Mouse (Mus musculus) kidney, embryonic 14.5 days (tissue): ENCODE measurements around the gene Cpb2. TPM values are rescaled to one million over a fixed set of nuclear protein-coding genes. Genes with fewer than 3 reads are reported as not detected.

Experiments
- ATAC-seq: fragments of 200-750 bp; cut with Nextera tagmentation; 2 replicates; pipeline ENCODE4 v1.8.0; 2017; ENCODE audit warnings: moderate number of reproducible peaks, mild to moderate bottlenecking, moderate TSS enrichment, moderate library complexity; ENCODE audit not compliant: low FRiP score, low TSS enrichment
- H3K27ac ChIP-seq: fragments of 300-500 bp; sonication (generic); 2 replicates; pipeline ENCODE4 v1.5.1; 2014; ENCODE audit warnings: low read depth, mild to moderate bottlenecking, low read length, moderate library complexity, mixed read lengths
- H3K27me3 ChIP-seq: fragments of 300-500 bp; sonication (generic); 2 replicates; pipeline ENCODE4 v1.6.1; 2014; ENCODE audit warnings: mild to moderate bottlenecking, low read length; ENCODE audit not compliant: control insufficient read depth, insufficient read depth
- H3K36me3 ChIP-seq: fragments of 300-500 bp; sonication (generic); 2 replicates; pipeline ENCODE4 v1.6.1; 2014; ENCODE audit warnings: low read length, mixed read lengths; ENCODE audit not compliant: control insufficient read depth, insufficient read depth
- H3K4me1 ChIP-seq: fragments of 300-500 bp; sonication (generic); 2 replicates; pipeline ENCODE4 v1.6.1; 2014; ENCODE audit warnings: low read length, mixed read lengths; ENCODE audit not compliant: control insufficient read depth, insufficient read depth
- H3K4me2 ChIP-seq: fragments of 300-500 bp; sonication (generic); replicated peaks from 2 replicates; pipeline ENCODE4 v1.6.1; 2014; ENCODE audit warnings: low read depth, mild to moderate bottlenecking, low read length
- H3K4me3 ChIP-seq: fragments of 300-500 bp; sonication (generic); 2 replicates; pipeline ENCODE4 v1.5.1; 2014; ENCODE audit warnings: mild to moderate bottlenecking, low read length
- H3K9ac ChIP-seq: fragments of 300-500 bp; sonication (generic); 2 replicates; pipeline ENCODE4 v1.6.1; 2014; ENCODE audit warnings: low read depth, mild to moderate bottlenecking, low read length, moderate library complexity
- H3K9me3 ChIP-seq: fragments of 300-500 bp; sonication (generic); 2 replicates; pipeline ENCODE4 v1.6.1; 2016; ENCODE audit warnings: low read length; ENCODE audit not compliant: control insufficient read depth
- WGBS: fragments of 180-500 bp; shearing (Covaris S2); extraction: QIAGEN DNeasy Blood & Tissue Kit; methylation state at CpG from one replicate; pipeline ENCODE4 v1.1.7; 2014; 5-methylcytosine and 5-hydroxymethylcytosine counted together
- polyA plus RNA-seq: library from polyadenylated mRNA; unstranded; fragments of >200 nt; fragmentation: Nextera tagmentation; extraction: Ambion mirVana; gene quantifications from 2 replicates; pipeline ENCODE4 v1.2.1, GENCODE M21; 2014

Gene Cpb2
- polyA plus RNA-seq, 1 experiment from 2014 or later, result 13.2 TPM

GRCm38 (mm10) chr14:75283609-75284192 lies 41.6 kb downstream of the Cpb2 start:
- Histone ChIP-seq H3K9me3 (no peaks in the 10 kb centered on the region), H3K36me3 (no peaks in the 10 kb centered on the region), H3K27me3 (no peaks in the 10 kb centered on the region), H3K4me3 (peak overlapping the region; percentile 100), H3K4me1 (peaks cover 6% of the 10 kb centered on the region; the same call in 1 of the 2 replicates), H3K4me2 (peak overlapping the region; percentile 43), H3K9ac (peak overlapping the region; percentile 90), H3K27ac (peak overlapping the region; percentile 78)
- ATAC-seq, result peak; percentile 56
- 2% methylated on average over 19 of the region's 19 CpGs for WGBS

- ATAC-seq, result peak; percentile 97
- Histone ChIP-seq H3K9me3 (no peaks in the 10 kb centered on the region), H3K4me1 (peaks cover 6% of the 10 kb centered on the region; the same call in 1 of the 2 replicates), H3K4me3 (peak within 1 kb of the TSS; percentile 100), H3K27ac (peak within 1 kb of the TSS; percentile 78), H3K4me2 (peak within 1 kb of the TSS; percentile 74), H3K36me3 (no peaks in the 10 kb centered on the region), H3K9ac (peak within 1 kb of the TSS; percentile 90), H3K27me3 (no peaks in the 10 kb centered on the region)
- under 1% methylated on average over 58 of the region's 61 CpGs for WGBS
Observed at GRCm38 (mm10) chr14:75284193-75284915, 42.3 kb downstream of the Cpb2 start, which contains the start of gene Zc3h13. Gene Zc3h13, plus strand, starts transcription at chr14:75284373.

- H3K27me3 ChIP-seq, result no peaks in the 10 kb centered on the region
- H3K4me3 ChIP-seq, result no peak overlapping the region
- no peak overlapping the region for H3K4me2 ChIP-seq
- H3K4me1 ChIP-seq, result no peaks in the 10 kb centered on the region
- H3K9me3 ChIP-seq, result no peaks in the 10 kb centered on the region
- H3K36me3 ChIP-seq, result no peaks in the 10 kb centered on the region; the same call in 1 of the 2 replicates
- H3K9ac ChIP-seq, result no peak overlapping the region
- no peak for ATAC-seq
- WGBS, result 94% methylated on average over 1 of the region's 1 CpGs
- H3K27ac ChIP-seq, result no peak overlapping the region
Observed at GRCm38 (mm10) chr14:75301081-75301480, 59.0 kb downstream of the Cpb2 start.

- Histone ChIP-seq H3K27ac (no peak overlapping the region), H3K36me3 (no peaks in the 10 kb centered on the region), H3K4me1 (no peaks in the 10 kb centered on the region), H3K9ac (no peak overlapping the region), H3K27me3 (no peaks in the 10 kb centered on the region), H3K4me2 (no peak overlapping the region), H3K4me3 (no peak overlapping the region), H3K9me3 (no peaks in the 10 kb centered on the region)
- WGBS, result 30% methylated on average over 5 of the region's 5 CpGs
- no peak for ATAC-seq
Observed at GRCm38 (mm10) chr14:75303807-75304206, 61.7 kb downstream of the Cpb2 start.

GRCm38 (mm10) chr14:75307855-75308254 lies 65.8 kb downstream of the Cpb2 start:
- Histone ChIP-seq H3K4me1 (no peaks in the 10 kb centered on the region), H3K36me3 (peaks cover 4% of the 10 kb centered on the region; the same call in 1 of the 2 replicates), H3K4me3 (no peak overlapping the region), H3K27me3 (no peaks in the 10 kb centered on the region), H3K9me3 (no peaks in the 10 kb centered on the region), H3K9ac (no peak overlapping the region), H3K27ac (no peak overlapping the region), H3K4me2 (no peak overlapping the region)
- ATAC-seq, result no peak

GRCm38 (mm10) chr14:75309336-75309992 lies 67.4 kb downstream of the Cpb2 start:
- Histone ChIP-seq H3K4me3 (no peak overlapping the region), H3K36me3 (peaks cover 4% of the 10 kb centered on the region; the same call in 1 of the 2 replicates), H3K27me3 (no peaks in the 10 kb centered on the region), H3K4me2 (no peak overlapping the region), H3K9ac (no peak overlapping the region), H3K27ac (no peak overlapping the region), H3K9me3 (no peaks in the 10 kb centered on the region), H3K4me1 (no peaks in the 10 kb centered on the region)
- 62% methylated on average over 5 of the region's 5 CpGs for WGBS
- ATAC-seq, result no peak

- H3K9ac ChIP-seq, result no peak overlapping the region
- peaks cover 4% of the 10 kb centered on the region; the same call in 1 of the 2 replicates for H3K36me3 ChIP-seq
- H3K27ac ChIP-seq, result no peak overlapping the region
- WGBS, result 98% methylated on average over 2 of the region's 2 CpGs
- no peaks in the 10 kb centered on the region for H3K4me1 ChIP-seq
- H3K4me3 ChIP-seq, result no peak overlapping the region
- H3K27me3 ChIP-seq, result no peaks in the 10 kb centered on the region
- H3K4me2 ChIP-seq, result no peak overlapping the region
- no peaks in the 10 kb centered on the region for H3K9me3 ChIP-seq
- ATAC-seq, result no peak
Observed at GRCm38 (mm10) chr14:75314484-75314883, 72.4 kb downstream of the Cpb2 start.

GRCm38 (mm10) chr14:75318736-75319135 lies 76.6 kb downstream of the Cpb2 start:
- no peak overlapping the region for H3K27ac ChIP-seq
- no peak overlapping the region for H3K4me3 ChIP-seq
- no peak for ATAC-seq
- no peaks in the 10 kb centered on the region for H3K4me1 ChIP-seq
- no peaks in the 10 kb centered on the region for H3K27me3 ChIP-seq
- 92% methylated on average over 2 of the region's 2 CpGs for WGBS
- no peak overlapping the region for H3K4me2 ChIP-seq
- peaks cover 21% of the 10 kb centered on the region for H3K36me3 ChIP-seq
- no peaks in the 10 kb centered on the region for H3K9me3 ChIP-seq
- no peak overlapping the region for H3K9ac ChIP-seq

- H3K36me3 ChIP-seq, result peaks cover 28% of the 10 kb centered on the region
- no peaks in the 10 kb centered on the region for H3K4me1 ChIP-seq
- no peak overlapping the region for H3K27ac ChIP-seq
- ATAC-seq, result no peak
- H3K9me3 ChIP-seq, result no peaks in the 10 kb centered on the region
- no peak overlapping the region for H3K9ac ChIP-seq
- H3K4me3 ChIP-seq, result no peak overlapping the region
- 95% methylated on average over 5 of the region's 5 CpGs for WGBS
- H3K27me3 ChIP-seq, result no peaks in the 10 kb centered on the region
- H3K4me2 ChIP-seq, result no peak overlapping the region
Observed at GRCm38 (mm10) chr14:75320269-75320668, 78.2 kb downstream of the Cpb2 start.
